In the genomic region with DNA sequence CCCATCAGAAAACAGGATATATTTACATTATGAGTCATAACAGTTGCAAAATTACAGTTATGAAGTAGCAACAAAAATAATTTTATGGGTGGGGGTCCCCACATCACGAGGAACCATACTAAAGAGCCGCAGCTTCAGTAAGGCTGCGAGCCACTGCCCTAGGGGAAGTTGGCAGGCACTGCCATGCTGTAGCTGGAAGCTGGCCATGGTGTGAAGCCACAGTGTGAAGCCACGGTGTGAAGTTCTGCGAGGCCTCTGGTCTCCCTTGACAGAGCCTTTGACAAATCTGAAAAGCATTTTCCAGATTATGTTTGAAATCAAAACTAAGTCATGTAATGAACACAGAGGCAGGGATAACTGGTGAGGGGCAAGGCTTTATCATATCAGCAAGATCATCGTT, we compare ENCODE assay signal across 22 mouse cellular contexts. TPM values are rescaled to one million over a fixed set of nuclear protein-coding genes. Genes with fewer than 3 reads are reported as not detected.
DNase-seq lines count a peak whose midpoint lies in the region; ATAC-seq and TF ChIP-seq lines count a peak whose summit lies in the region.
"Had no signal": no experiment of that assay in that cellular context is flagged by ENCODE, and none has a peak within 500 bp of the region (broad histone marks: within the 10 kb centered on the region; RNA-seq: fewer than 3 reads in every experiment).

No protein-coding gene starts in this region.

- H3K9ac ChIP-seq in heart, adult 2 months (ENCODE audit: low read depth, low read length): no peak overlapping the region
- H3K9ac ChIP-seq: forebrain, embryonic 13.5 days; heart, embryonic 13.5 days; hindbrain, embryonic 12.5 days; hindbrain, embryonic 15.5 days had no signal

- no peak overlapping the region for H3K27ac ChIP-seq in heart, embryonic 10.5 days
- no peak overlapping the region for H3K27ac ChIP-seq in heart, adult 2 months
- H3K27ac ChIP-seq: forebrain, embryonic 10.5 days; forebrain, embryonic 13.5 days; heart, embryonic 13.5 days; hindbrain, embryonic 12.5 days; hindbrain, embryonic 15.5 days had no signal

- ATAC-seq in megakaryocyte progenitor cell, adult 5-6 weeks (replicated peaks; ENCODE audit: poor library complexity): no peak
- ATAC-seq: forebrain, embryonic 13.5 days; forebrain, embryonic 16.5 days; Patski had no signal

- no peak overlapping the region for H3K4me3 ChIP-seq in heart, embryonic 10.5 days
- H3K4me3 ChIP-seq in heart, adult 2 months: no peak overlapping the region
- H3K4me3 ChIP-seq: forebrain, embryonic 10.5 days; forebrain, embryonic 13.5 days; heart, embryonic 13.5 days; hindbrain, embryonic 12.5 days; hindbrain, embryonic 15.5 days had no signal

- no peaks in the 10 kb centered on the region for H3K27me3 ChIP-seq in heart, embryonic 10.5 days (ENCODE audit: insufficient read depth, poor library complexity, severe bottlenecking)
- H3K27me3 ChIP-seq in heart, adult 2 months (ENCODE audit: control insufficient read depth, insufficient read depth, low read length): no peaks in the 10 kb centered on the region
- H3K27me3 ChIP-seq: CH12.LX; forebrain, embryonic 13.5 days; heart, embryonic 13.5 days; hindbrain, embryonic 12.5 days; hindbrain, embryonic 15.5 days; Patski had no signal

- H3K9me3 ChIP-seq in heart, embryonic 10.5 days: no peaks in the 10 kb centered on the region
- H3K9me3 ChIP-seq: forebrain, embryonic 10.5 days; forebrain, embryonic 13.5 days; G1E; heart, embryonic 13.5 days; hindbrain, embryonic 12.5 days; hindbrain, embryonic 15.5 days had no signal

- no peaks in the 10 kb centered on the region for H3K4me1 ChIP-seq in heart, embryonic 10.5 days
- no peaks in the 10 kb centered on the region for H3K4me1 ChIP-seq in heart, adult 2 months (ENCODE audit: control insufficient read depth, insufficient read depth, low read length)
- H3K4me1 ChIP-seq: forebrain, embryonic 10.5 days; forebrain, embryonic 13.5 days; heart, embryonic 13.5 days; hindbrain, embryonic 12.5 days; hindbrain, embryonic 15.5 days had no signal

- intact Hi-C loops in heart, adult 2 months (cut with DNase I): no loop called here

- TF ChIP-seq POLR2A in heart, adult 2 months (IDR thresholded peaks at IDR 0.05; ENCODE audit: insufficient read depth, low read depth, low read length): no peak
- no peak for TF ChIP-seq POLR2A in brain, embryonic 14.5 days (IDR thresholded peaks at IDR 0.05; ENCODE audit: borderline replicate concordance, extremely low read depth, insufficient read depth, insufficient read length, poor library complexity, severe bottlenecking)

- no peaks in the 10 kb centered on the region for H3K79me2 ChIP-seq in heart, adult 2 months (replicated peaks; ENCODE audit: control insufficient read depth, insufficient read depth, low read length)

- DNase-seq in cerebellum, postnatal 10 days: peak; percentile 65
- DNase-seq in cerebellum, adult 11-12 months: no peak
- DNase-seq in heart, embryonic 10.5 days (ENCODE audit: low spot score): peak; percentile 36
- no peak for DNase-seq in heart, adult 2 months
- DNase-seq in brain, embryonic 14.5 days (ENCODE audit: low read depth): peak; percentile 25
- no peak for DNase-seq in kidney, adult 9 months
- DNase-seq: adrenal gland, adult 2 months; adrenal gland, postnatal 14 days; cerebellum, adult 18-20 months; cerebellum, adult 9-11 months; gastrocnemius, postnatal 10 days; gastrocnemius, postnatal 36 days had no signal

- TF ChIP-seq EP300 in heart, adult 2 months (IDR thresholded peaks at IDR 0.05; ENCODE audit: insufficient read depth, low read depth, low read length): no peak

- TF ChIP-seq CTCF in heart, adult 2 months (IDR thresholded peaks at IDR 0.05): no peak
- TF ChIP-seq CTCF in brain, embryonic 14.5 days (IDR thresholded peaks at IDR 0.05; ENCODE audit: borderline replicate concordance, extremely low read depth, insufficient read depth, insufficient read length): no peak

- H3K36me3 ChIP-seq in heart, embryonic 10.5 days: no peaks in the 10 kb centered on the region
- no peaks in the 10 kb centered on the region for H3K36me3 ChIP-seq in heart, adult 2 months (ENCODE audit: control insufficient read depth, insufficient read depth, low read length)
- H3K36me3 ChIP-seq: forebrain, embryonic 10.5 days; G1E; heart, embryonic 13.5 days; hindbrain, embryonic 12.5 days; hindbrain, embryonic 15.5 days had no signal

- 81% methylated on average over 6 of the region's 6 CpGs for WGBS in heart, embryonic 10.5 days
- WGBS in heart, adult 2 months: 77% methylated on average over 6 of the region's 6 CpGs

RNA-seq across cellular contexts. Expression of a gene that starts 32.9 kb away (rescaled TPM):
- 42.5 and 51.3 TPM in 2 replicates for polyA plus RNA-seq in heart, embryonic 10.5 days (2016; fragmentation: Nextera tagmentation; extraction: Ambion mirVana)
- 10 to 100 TPM in 1 of 2 experiments, 1 to 10 TPM in 1; 7.1 to 11.8 TPM for total RNA-seq in heart, adult 2 months (2021)
- polyA plus RNA-seq in heart, adult 2 months (2012; rRNA removed): 1.1 and 2.1 TPM in 2 replicates
- 4.7 and 9.4 TPM in 2 replicates for polyA plus RNA-seq in brain, embryonic 14.5 days (2012; rRNA removed)
- total RNA-seq in megakaryocyte progenitor cell, adult 5-6 weeks (2015): 31.1 and 51.1 TPM in 2 replicates
- 17.7 and 26.8 TPM in 2 replicates for total RNA-seq in megakaryocyte progenitor cell, adult 5-6 weeks (2017)

Comparison
In these comparisons a context has a peak if more than half of its experiments do, and no peak if none do; other contexts are left out.
1. DNase-seq: peak in cerebellum, postnatal 10 days (2 of 2), heart, embryonic 10.5 days (single experiment) and brain, embryonic 14.5 days (single experiment); none in cerebellum, adult 11-12 months (single experiment), heart, adult 2 months (0 of 2) and kidney, adult 9 months (single experiment).